Mouse (Mus musculus): ENCODE measurements at regions not wholly inside any gene's neighbourhood (a gene's known extent, or its start where the extent isn't known, plus 50 kb on each side); places are given as distances from the start of the nearest gene placed in this dataset.

- Histone ChIP-seq H3K36me3 (ENCODE audit: control insufficient read depth) (peaks cover 29% of the 10 kb centered on the region), H3K4me1 (ENCODE audit: control insufficient read depth) (peaks cover 83% of the 10 kb centered on the region), H3K9me3 (ENCODE audit: control insufficient read depth, low read length) (peaks cover 9% of the 10 kb centered on the region), H3K27me3 (ENCODE audit: control insufficient read depth) (no peaks in the 10 kb centered on the region), H3K4me3 (replicated peaks) (peak overlapping the region; percentile 83)
- TF ChIP-seq TAL1 (IDR thresholded peaks at IDR 0.05; ENCODE audit: low read length), result peak; percentile 73
- TF ChIP-seq GATA1 (IDR thresholded peaks at IDR 0.05; ENCODE audit: low read length), result peak; percentile 89
Measured at GRCm38 (mm10) chr6:122394160-122394559, 53.8 kb upstream of the Phc1 start.

- H3K4me3 ChIP-seq (replicated peaks), result peak overlapping the region; percentile 83
- peaks cover 86% of the 10 kb centered on the region for H3K4me1 ChIP-seq (ENCODE audit: control insufficient read depth)
Measured at GRCm38 (mm10) chr6:122393231-122393881, 53.0 kb upstream of the Phc1 start.

GRCm38 (mm10) chr6:122391725-122392667 is 51.6 kb upstream of the Phc1 start:
- H3K4me1 ChIP-seq (ENCODE audit: control insufficient read depth), result peaks cover 86% of the 10 kb centered on the region
- no peak for TF ChIP-seq TAL1 (IDR thresholded peaks at IDR 0.05; ENCODE audit: low read length)
- no peak for TF ChIP-seq GATA1 (IDR thresholded peaks at IDR 0.05; ENCODE audit: low read length)
- H3K9me3 ChIP-seq (ENCODE audit: control insufficient read depth, low read length), result peaks cover 9% of the 10 kb centered on the region
- H3K27me3 ChIP-seq (ENCODE audit: control insufficient read depth), result no peaks in the 10 kb centered on the region
- H3K4me3 ChIP-seq (replicated peaks), result peak overlapping the region; percentile 83
- H3K36me3 ChIP-seq (ENCODE audit: control insufficient read depth), result peaks cover 43% of the 10 kb centered on the region

More at GRCm38 (mm10) chr6:122393231-122393881, 53.0 kb upstream of the Phc1 start:
- Histone ChIP-seq H3K27me3 (ENCODE audit: control insufficient read depth) (no peaks in the 10 kb centered on the region), H3K36me3 (ENCODE audit: control insufficient read depth) (peaks cover 37% of the 10 kb centered on the region), H3K9me3 (ENCODE audit: control insufficient read depth, low read length) (peaks cover 9% of the 10 kb centered on the region)
- peak; percentile 58 for TF ChIP-seq GATA1 (IDR thresholded peaks at IDR 0.05; ENCODE audit: low read length)
- TF ChIP-seq TAL1 (IDR thresholded peaks at IDR 0.05; ENCODE audit: low read length), result peak; percentile 54; the same call in 1 of the 3 replicates

GRCm38 (mm10) chr6:122391126-122391525 is 50.8 kb upstream of the Phc1 start:
- Histone ChIP-seq H3K4me3 (replicated peaks) (peak overlapping the region; percentile 83), H3K9me3 (ENCODE audit: control insufficient read depth, low read length) (peaks cover 9% of the 10 kb centered on the region), H3K4me1 (ENCODE audit: control insufficient read depth) (peaks cover 82% of the 10 kb centered on the region), H3K36me3 (ENCODE audit: control insufficient read depth) (peaks cover 43% of the 10 kb centered on the region), H3K27me3 (ENCODE audit: control insufficient read depth) (peaks cover 2% of the 10 kb centered on the region; the same call in 1 of the 2 replicates)
- TF ChIP-seq GATA1 (IDR thresholded peaks at IDR 0.05; ENCODE audit: low read length) (no peak), TAL1 (IDR thresholded peaks at IDR 0.05; ENCODE audit: low read length) (no peak)

- TF ChIP-seq TAL1 (IDR thresholded peaks at IDR 0.05; ENCODE audit: low read length), result no peak
- no peak; the same call in 1 of the 2 replicates for TF ChIP-seq GATA1 (IDR thresholded peaks at IDR 0.05; ENCODE audit: low read length)
- H3K27me3 ChIP-seq (ENCODE audit: control insufficient read depth), result peaks cover 2% of the 10 kb centered on the region; the same call in 1 of the 2 replicates
- peaks cover 41% of the 10 kb centered on the region for H3K36me3 ChIP-seq (ENCODE audit: control insufficient read depth)
- peaks cover 7% of the 10 kb centered on the region for H3K9me3 ChIP-seq (ENCODE audit: control insufficient read depth, low read length)
- H3K4me1 ChIP-seq (ENCODE audit: control insufficient read depth), result peaks cover 77% of the 10 kb centered on the region
- H3K4me3 ChIP-seq (replicated peaks), result peak overlapping the region; percentile 83
Measured at GRCm38 (mm10) chr6:122390720-122391119, 50.4 kb upstream of the Phc1 start.
